Mouse (Mus musculus): ENCODE results near the gene Tango6.
A peak's percentile ranks its signal among the peaks of the same experiment; 100 is the strongest.

Tango6 gene

GRCm38 (mm10) chr8:106682971-106683668 is at the start of gene Tango6:
Gene Tango6 (plus strand): TSS chr8:106683068.
- DNase-seq (ENCODE audit: low spot score): peak; percentile 93

- no peak for DNase-seq (ENCODE audit: low spot score)
Measured at GRCm38 (mm10) chr8:106633361-106634158, 49.3 kb upstream of the Tango6 start.

- no peak for DNase-seq (ENCODE audit: low spot score)
Measured at GRCm38 (mm10) chr8:106635284-106635683, 47.6 kb upstream of the Tango6 start.

GRCm38 (mm10) chr8:106637446-106637845 is 45.4 kb upstream of the Tango6 start:
- DNase-seq (ENCODE audit: low spot score): no peak

- no peak for DNase-seq (ENCODE audit: low spot score)
Measured at GRCm38 (mm10) chr8:106638768-106639295, 44.0 kb upstream of the Tango6 start.

GRCm38 (mm10) chr8:106640212-106640611 is 42.7 kb upstream of the Tango6 start:
- no peak for DNase-seq (ENCODE audit: low spot score)

GRCm38 (mm10) chr8:106640921-106641320 is 41.9 kb upstream of the Tango6 start:
- DNase-seq (ENCODE audit: low spot score): no peak

GRCm38 (mm10) chr8:106642172-106642571 is 40.7 kb upstream of the Tango6 start:
- no peak for DNase-seq (ENCODE audit: low spot score)

- no peak for DNase-seq (ENCODE audit: low spot score)
Measured at GRCm38 (mm10) chr8:106643100-106643499, 39.8 kb upstream of the Tango6 start.

GRCm38 (mm10) chr8:106644957-106645356 is 37.9 kb upstream of the Tango6 start:
- DNase-seq (ENCODE audit: low spot score): no peak

- DNase-seq (ENCODE audit: low spot score): no peak
Measured at GRCm38 (mm10) chr8:106646153-106646552, 36.7 kb upstream of the Tango6 start.

- DNase-seq (ENCODE audit: low spot score): no peak
Measured at GRCm38 (mm10) chr8:106646731-106647130, 36.1 kb upstream of the Tango6 start.

- peak; percentile 75 for DNase-seq (ENCODE audit: low spot score)
Measured at GRCm38 (mm10) chr8:106647387-106647786, 35.5 kb upstream of the Tango6 start.

- DNase-seq (ENCODE audit: low spot score): no peak
Measured at GRCm38 (mm10) chr8:106648421-106648820, 34.4 kb upstream of the Tango6 start.

GRCm38 (mm10) chr8:106651994-106652393 is 30.9 kb upstream of the Tango6 start:
- DNase-seq (ENCODE audit: low spot score): no peak

GRCm38 (mm10) chr8:106656046-106656445 is 26.8 kb upstream of the Tango6 start:
- no peak for DNase-seq (ENCODE audit: low spot score)

- no peak for DNase-seq (ENCODE audit: low spot score)
Measured at GRCm38 (mm10) chr8:106672786-106673185, 10.1 kb upstream of the Tango6 start.

- no peak for DNase-seq (ENCODE audit: low spot score)
Measured at GRCm38 (mm10) chr8:106674318-106674717, 8.6 kb upstream of the Tango6 start.

- DNase-seq (ENCODE audit: low spot score): no peak
Measured at GRCm38 (mm10) chr8:106674894-106675293, 8.0 kb upstream of the Tango6 start.

GRCm38 (mm10) chr8:106684387-106684786 is 1.5 kb downstream of the Tango6 start:
- no peak for DNase-seq (ENCODE audit: low spot score)

GRCm38 (mm10) chr8:106687479-106687878 is 4.6 kb downstream of the Tango6 start:
- peak; percentile 86 for DNase-seq (ENCODE audit: low spot score)

- DNase-seq (ENCODE audit: low spot score): no peak
Measured at GRCm38 (mm10) chr8:106697748-106698248, 14.9 kb downstream of the Tango6 start.

GRCm38 (mm10) chr8:106699588-106699987 is 16.7 kb downstream of the Tango6 start:
- peak; percentile 73 for DNase-seq (ENCODE audit: low spot score)
